Mouse (Mus musculus) forebrain, embryonic 16.5 days (tissue): ENCODE results near the gene Dleu7. TPM values are rescaled to one million over a fixed set of nuclear protein-coding genes. Genes with fewer than 3 reads are reported as not detected.
A peak's percentile ranks its signal among the peaks of the same experiment; 100 is the strongest.

Source experiments
- ATAC-seq: fragments of 200-750 bp; cut with Nextera tagmentation; 2 replicates; pipeline ENCODE4 v1.8.0; 2017; ENCODE audit warnings: mild to moderate bottlenecking, moderate library complexity
- H3K27ac ChIP-seq: fragments of 300-500 bp; sonication (generic); 2 replicates; pipeline ENCODE4 v1.5.1; 2014; ENCODE audit warnings: low read length, control low read depth
- H3K27me3 ChIP-seq: fragments of 300-500 bp; sonication (generic); replicated peaks from 2 replicates; pipeline ENCODE4 v1.6.1; 2014; ENCODE audit warnings: low read length; ENCODE audit not compliant: control insufficient read depth, insufficient read depth
- H3K36me3 ChIP-seq: fragments of 300-500 bp; sonication (generic); 2 replicates; pipeline ENCODE4 v1.6.1; 2014; ENCODE audit not compliant: control insufficient read depth, insufficient read depth
- H3K4me1 ChIP-seq: fragments of 300-500 bp; sonication (generic); replicated peaks from 2 replicates; pipeline ENCODE4 v1.6.1; 2014; ENCODE audit warnings: low read length; ENCODE audit not compliant: control insufficient read depth, insufficient read depth
- H3K4me2 ChIP-seq: fragments of 300-500 bp; sonication (generic); 2 replicates; pipeline ENCODE4 v1.6.1; 2014; ENCODE audit warnings: mild to moderate bottlenecking, low read length, control low read depth
- H3K4me3 ChIP-seq: fragments of 300-500 bp; sonication (generic); replicated peaks from 2 replicates; pipeline ENCODE4 v1.5.1; 2014; ENCODE audit warnings: mild to moderate bottlenecking, low read length, control low read depth
- H3K9ac ChIP-seq: fragments of 300-500 bp; sonication (generic); replicated peaks from 2 replicates; pipeline ENCODE4 v1.6.1; 2014; ENCODE audit warnings: low read depth, low read length, control low read depth
- H3K9me3 ChIP-seq: fragments of 300-500 bp; sonication (generic); 2 replicates; pipeline ENCODE4 v1.6.1; 2016; ENCODE audit warnings: low read length; ENCODE audit not compliant: control insufficient read depth
- WGBS: fragments of 180-500 bp; shearing (Covaris S2); extraction: QIAGEN DNeasy Blood & Tissue Kit; methylation state at CpG from one replicate; pipeline ENCODE4 v1.1.7; 2014; 5-methylcytosine and 5-hydroxymethylcytosine counted together
- polyA plus RNA-seq: library from polyadenylated mRNA; unstranded; fragments of >200 nt; fragmentation: Nextera tagmentation; extraction: Ambion mirVana; gene quantifications from 2 replicates; pipeline ENCODE4 v1.2.1, GENCODE M21; 2015

Gene Dleu7
- 21.0 and 21.3 TPM in 2 replicates for polyA plus RNA-seq

DNA sequence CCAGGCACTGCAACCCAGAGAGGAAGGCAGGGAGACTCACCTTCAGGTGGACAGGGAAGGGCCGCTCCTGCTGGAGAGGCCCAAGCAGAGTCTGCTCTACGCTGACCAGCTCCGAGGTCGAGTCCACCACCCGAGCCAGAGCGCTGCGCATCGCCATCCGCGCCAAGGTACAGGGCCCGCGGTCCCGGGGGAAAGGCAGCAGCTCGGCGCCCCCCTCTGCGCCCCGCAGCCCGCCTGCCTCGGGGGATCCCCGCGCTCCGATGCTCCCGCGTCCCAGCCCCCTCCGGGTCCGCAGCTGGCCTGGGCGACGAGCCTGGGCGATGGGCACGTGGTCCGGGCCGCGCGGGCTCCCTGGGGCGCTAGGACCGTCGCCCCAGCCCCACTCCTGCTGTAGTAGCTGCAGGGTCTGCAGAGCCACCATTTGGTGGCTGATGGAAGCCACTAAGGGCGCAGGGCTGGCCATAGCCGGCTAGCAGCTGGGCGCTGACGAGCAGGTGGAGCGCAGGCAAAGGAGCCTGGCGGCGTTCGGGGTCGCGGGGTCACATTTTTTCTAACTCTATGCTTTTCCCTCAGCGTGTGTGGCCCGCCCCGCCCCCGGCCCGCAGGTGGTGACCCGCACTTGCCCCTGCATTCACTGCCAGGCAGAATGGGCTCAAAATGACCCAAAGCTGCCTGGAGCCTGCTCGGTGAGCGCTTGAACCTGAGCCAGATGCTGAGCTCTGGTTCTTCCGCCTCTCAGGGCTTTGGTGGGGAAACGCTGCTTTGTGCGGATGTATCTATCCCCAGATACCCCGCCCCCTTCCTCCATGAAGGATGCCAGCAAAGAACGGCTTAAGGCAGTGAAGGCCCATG is at the start of gene Dleu7, which contains the start of gene Rnaseh2b:
Gene Dleu7, minus strand, starts transcription at position 560 of the 852 bp plus-strand sequence.
Gene Rnaseh2b, plus strand, starts transcription at position 102 of the 852 bp plus-strand sequence.
- Histone ChIP-seq H3K4me3 (peak within 1 kb of the TSS; percentile 80), H3K27me3 (no peaks in the 10 kb centered on the region), H3K36me3 (no peaks in the 10 kb centered on the region), H3K4me1 (peaks cover 17% of the 10 kb centered on the region), H3K4me2 (peak within 1 kb of the TSS; percentile 98), H3K9me3 (no peaks in the 10 kb centered on the region), H3K27ac (peak within 1 kb of the TSS; percentile 67), H3K9ac (peak within 1 kb of the TSS; percentile 93)
- under 1% methylated on average over 54 of the region's 60 CpGs for WGBS
- ATAC-seq, result peak; percentile 84

DNA sequence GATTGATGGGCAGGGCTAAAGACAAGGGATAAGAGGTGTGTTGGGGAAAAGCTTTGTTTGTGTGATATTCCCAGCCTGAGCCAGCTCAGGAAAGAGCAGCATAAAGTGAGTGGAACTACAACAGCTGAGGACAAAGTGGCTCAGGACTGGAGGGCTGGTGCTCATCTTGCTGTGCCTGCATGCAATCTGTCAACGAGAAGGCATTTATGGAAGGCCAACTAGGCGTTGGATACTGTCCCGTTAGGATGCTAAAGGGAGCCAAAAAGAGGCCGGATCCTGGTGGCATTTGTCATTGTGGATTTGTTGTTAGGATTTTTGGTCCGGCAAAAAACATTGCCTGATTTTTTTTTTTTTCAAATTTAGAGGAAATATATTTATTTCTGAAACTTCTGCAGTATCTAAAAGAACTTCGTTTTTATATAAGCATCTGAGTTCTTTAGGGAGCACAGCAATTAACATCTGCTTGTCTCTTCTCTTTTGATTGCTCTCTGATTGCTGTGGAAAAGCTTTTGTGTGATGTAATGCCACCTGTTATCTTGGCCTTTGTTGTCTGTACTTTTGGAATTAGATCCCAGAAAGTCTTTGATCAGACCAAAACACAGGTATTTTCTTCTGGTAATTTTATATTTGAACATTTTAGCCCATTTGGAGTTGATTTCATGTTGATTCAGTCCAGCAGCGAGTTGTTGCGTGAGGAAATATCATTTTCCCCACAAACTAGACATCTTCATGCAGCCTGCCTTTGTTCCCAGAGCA is 49.2 kb upstream of the Dleu7 start:
- no peak overlapping the region for H3K9ac ChIP-seq
- H3K36me3 ChIP-seq, result no peaks in the 10 kb centered on the region
- ATAC-seq, result peak; percentile 36; the same call in 1 of the 2 replicates
- 0 out of 2 replicates have a peak overlapping the region, but pooled peaks have one; percentile 10 for H3K4me2 ChIP-seq
- peak overlapping the region; percentile 62 for H3K27ac ChIP-seq
- no peaks in the 10 kb centered on the region for H3K27me3 ChIP-seq
- H3K4me3 ChIP-seq, result no peak overlapping the region
- 41% methylated on average over 8 of the region's 8 CpGs for WGBS
- no peaks in the 10 kb centered on the region for H3K9me3 ChIP-seq
- peaks cover 26% of the 10 kb centered on the region for H3K4me1 ChIP-seq

DNA sequence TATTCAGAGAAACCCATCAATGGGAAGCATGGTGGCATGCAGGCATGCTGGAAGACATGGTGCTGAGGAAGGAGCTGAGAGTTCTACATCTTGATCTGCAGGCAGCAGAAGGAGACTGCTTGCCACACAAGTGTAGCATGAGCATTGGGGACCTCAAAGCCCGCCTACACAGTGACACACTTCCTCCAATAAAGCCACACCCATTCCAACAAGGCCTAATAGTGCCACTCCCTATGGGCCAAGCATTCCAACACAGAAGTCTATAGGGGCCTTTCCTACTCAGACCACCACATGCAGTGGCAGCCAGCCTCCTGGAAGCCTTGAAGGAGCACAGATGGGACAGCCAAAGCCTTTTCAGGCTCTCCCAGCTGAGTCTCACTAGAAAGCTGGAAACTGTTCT is 46.3 kb upstream of the Dleu7 start:
- ATAC-seq, result no peak
- 89% methylated on average over 1 of the region's 1 CpGs for WGBS
- Histone ChIP-seq H3K9me3 (no peaks in the 10 kb centered on the region), H3K27me3 (no peaks in the 10 kb centered on the region), H3K4me1 (peaks cover 18% of the 10 kb centered on the region), H3K4me2 (no peak overlapping the region), H3K9ac (no peak overlapping the region), H3K4me3 (no peak overlapping the region), H3K27ac (no peak overlapping the region), H3K36me3 (no peaks in the 10 kb centered on the region)

DNA sequence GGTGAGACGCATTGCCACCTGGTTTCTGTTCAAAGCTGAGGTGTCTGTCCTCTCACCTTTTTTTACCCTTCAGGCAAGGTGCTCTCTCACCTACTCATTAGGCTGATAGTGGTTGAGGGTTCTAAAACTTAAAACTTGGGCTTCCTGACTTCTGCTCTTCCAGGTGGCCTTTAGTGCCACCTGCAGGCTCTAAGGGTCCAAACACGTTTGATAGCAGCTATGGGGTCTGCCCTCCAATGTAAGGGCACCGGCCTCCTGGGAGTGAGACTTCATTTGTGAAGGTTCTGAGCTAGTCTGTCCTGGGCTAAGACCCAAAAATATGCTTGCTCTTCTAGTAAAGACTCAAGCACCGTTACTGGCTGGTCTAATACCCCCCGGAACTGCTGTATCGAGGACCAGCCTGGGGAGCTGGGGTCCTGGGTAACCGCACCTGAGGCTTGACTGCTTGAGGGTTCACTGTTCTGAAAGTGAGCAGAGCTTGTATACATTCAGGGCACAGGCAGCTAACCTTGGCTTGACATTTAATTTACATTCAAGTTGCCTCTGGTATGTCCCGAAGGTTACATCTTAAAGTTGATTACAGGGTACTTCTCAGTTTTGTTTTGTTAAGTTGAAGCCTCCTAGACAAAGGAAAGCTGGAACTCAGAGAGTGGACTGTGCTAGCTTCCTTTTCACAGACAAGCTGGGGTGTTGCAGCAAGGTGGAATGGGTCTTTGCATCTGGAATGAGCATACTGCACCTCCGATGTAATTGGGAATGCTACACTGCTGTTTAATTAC is 41.3 kb upstream of the Dleu7 start:
- no peak overlapping the region for H3K4me2 ChIP-seq
- no peaks in the 10 kb centered on the region for H3K27me3 ChIP-seq

DNA sequence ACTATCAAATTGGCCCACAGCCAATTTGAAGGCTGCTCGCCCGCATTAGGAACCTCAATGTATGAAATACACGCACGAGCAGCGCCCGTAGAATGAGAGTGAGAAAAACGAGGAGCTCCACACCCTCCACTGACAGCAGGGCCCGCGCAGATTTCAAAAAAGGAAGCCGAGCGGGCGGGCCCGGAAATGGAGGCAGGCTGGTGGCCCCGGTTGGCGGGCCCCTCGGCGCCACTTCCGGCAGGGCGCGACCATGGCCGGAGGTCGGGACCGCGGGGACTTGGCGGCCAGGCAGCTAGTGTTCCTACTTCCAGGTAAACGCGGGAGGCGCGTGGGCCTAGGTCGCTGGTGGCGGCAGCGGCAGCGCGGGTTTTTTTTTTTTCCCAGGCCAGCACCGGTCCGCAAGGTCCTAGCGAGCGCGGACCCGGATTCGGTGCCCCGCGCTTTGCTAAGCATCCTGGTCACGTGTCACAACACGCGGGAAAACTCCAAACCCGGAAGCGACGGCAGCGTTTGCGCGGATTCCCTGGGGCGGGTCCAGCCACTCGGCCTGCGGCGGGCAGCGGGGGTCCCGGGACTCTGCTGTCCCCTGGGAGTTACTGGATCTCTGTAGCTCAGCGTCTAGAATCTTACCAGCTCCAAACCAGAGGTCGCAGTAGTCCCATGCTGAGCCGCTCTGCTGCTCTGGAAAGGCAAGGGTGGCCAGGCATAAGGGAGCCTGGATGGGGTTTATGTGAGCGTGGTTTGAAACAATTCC is 39.2 kb upstream of the Dleu7 start:
- under 1% methylated on average over 61 of the region's 62 CpGs for WGBS
- Histone ChIP-seq H3K9ac (peak overlapping the region; percentile 75), H3K4me2 (peak overlapping the region; percentile 59), H3K27ac (peak overlapping the region; percentile 88), H3K9me3 (no peaks in the 10 kb centered on the region), H3K27me3 (no peaks in the 10 kb centered on the region), H3K4me1 (peaks cover 17% of the 10 kb centered on the region), H3K4me3 (peak overlapping the region; percentile 70), H3K36me3 (no peaks in the 10 kb centered on the region)
- peak; percentile 87 for ATAC-seq

More for the DNA sequence above, 41.3 kb upstream of the Dleu7 start:
- Histone ChIP-seq H3K9ac (no peak overlapping the region), H3K4me3 (no peak overlapping the region), H3K36me3 (no peaks in the 10 kb centered on the region), H3K4me1 (peaks cover 15% of the 10 kb centered on the region), H3K9me3 (no peaks in the 10 kb centered on the region), H3K27ac (no peak overlapping the region)
- 74% methylated on average over 9 of the region's 9 CpGs for WGBS
- ATAC-seq, result no peak

DNA sequence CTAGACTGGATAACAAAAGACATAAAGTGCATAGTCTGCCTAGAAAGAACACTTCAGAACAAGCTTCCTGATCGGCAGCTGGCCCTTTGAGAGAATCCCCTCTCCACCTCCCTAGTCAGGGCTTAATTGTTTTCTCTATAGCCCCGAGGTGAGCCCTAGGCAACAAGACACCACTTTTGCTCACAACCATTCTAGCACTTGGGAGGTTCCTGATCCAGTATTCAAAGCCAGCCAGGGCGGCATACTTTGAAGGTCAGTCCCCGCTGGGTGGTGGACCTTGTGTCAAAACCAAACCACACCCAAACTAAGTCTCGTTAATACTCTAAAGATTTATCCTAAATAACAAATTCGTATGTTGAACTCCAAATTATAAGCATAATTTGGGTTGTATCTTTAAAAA is 38.6 kb upstream of the Dleu7 start:
- peak overlapping the region; percentile 70 for H3K4me3 ChIP-seq
- peak overlapping the region; percentile 59 for H3K4me2 ChIP-seq
- WGBS, result 11% methylated on average over 6 of the region's 6 CpGs
- H3K9me3 ChIP-seq, result no peaks in the 10 kb centered on the region
- no peaks in the 10 kb centered on the region for H3K36me3 ChIP-seq
- peaks cover 23% of the 10 kb centered on the region for H3K4me1 ChIP-seq
- no peaks in the 10 kb centered on the region for H3K27me3 ChIP-seq
- peak overlapping the region; percentile 75; the same call in 1 of the 2 replicates for H3K9ac ChIP-seq
- no peak overlapping the region for H3K27ac ChIP-seq
- no peak for ATAC-seq

DNA sequence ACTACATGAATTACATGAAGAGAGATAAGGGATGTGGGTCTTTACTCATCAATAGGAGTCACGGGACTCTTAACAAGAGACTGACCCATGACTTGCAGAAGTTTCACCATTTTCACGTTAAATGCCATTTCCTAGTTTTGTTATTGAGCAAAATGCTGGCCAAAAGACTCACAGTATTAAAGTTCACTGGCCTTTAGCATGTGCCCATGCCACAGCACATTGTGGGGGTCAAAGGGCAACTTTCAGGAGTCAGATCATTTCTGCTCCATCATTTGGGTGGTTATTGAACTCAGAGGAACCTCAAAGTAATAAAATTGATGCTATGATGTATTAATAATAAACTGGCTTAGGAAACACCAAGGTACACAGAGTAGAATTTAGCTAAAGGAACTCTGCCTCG is 36.8 kb upstream of the Dleu7 start:
- H3K4me2 ChIP-seq, result no peak overlapping the region
- no peak overlapping the region for H3K27ac ChIP-seq
- 83% methylated on average over 3 of the region's 3 CpGs for whole genome bisulfite sequencing
- peaks cover 29% of the 10 kb centered on the region for H3K4me1 ChIP-seq
- ATAC-seq, result no peak
- H3K4me3 ChIP-seq, result no peak overlapping the region
- no peak overlapping the region for H3K9ac ChIP-seq
- no peaks in the 10 kb centered on the region for H3K9me3 ChIP-seq
- H3K36me3 ChIP-seq, result no peaks in the 10 kb centered on the region
- no peaks in the 10 kb centered on the region for H3K27me3 ChIP-seq

DNA sequence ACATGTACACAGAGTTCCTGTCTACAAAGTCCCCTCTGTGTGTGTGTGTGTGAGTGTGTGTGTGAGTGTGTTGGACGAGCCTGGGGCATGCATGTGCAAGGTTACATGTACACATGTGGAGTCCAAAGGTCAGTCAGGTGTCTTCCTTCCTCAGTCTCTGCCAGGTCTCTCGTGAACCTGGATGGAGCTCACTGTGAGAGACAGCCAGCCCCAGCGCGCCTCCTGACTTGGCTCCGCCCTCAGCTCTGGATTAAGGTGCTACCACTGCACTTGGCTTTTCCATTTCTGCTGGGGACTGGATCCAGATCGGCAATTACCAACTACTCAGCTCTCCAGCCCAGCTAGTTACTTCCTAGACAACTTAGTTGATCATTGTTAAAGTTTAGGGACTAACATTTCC is 35.8 kb upstream of the Dleu7 start:
- Histone ChIP-seq H3K4me3 (no peak overlapping the region), H3K27ac (no peak overlapping the region), H3K27me3 (no peaks in the 10 kb centered on the region), H3K4me1 (peaks cover 25% of the 10 kb centered on the region), H3K9ac (no peak overlapping the region), H3K36me3 (no peaks in the 10 kb centered on the region), H3K9me3 (no peaks in the 10 kb centered on the region), H3K4me2 (no peak overlapping the region)
- no peak for ATAC-seq
- WGBS, result 48% methylated on average over 6 of the region's 6 CpGs
